Mouse (Mus musculus) MEL (cell line): Measurements from ENCODE around the gene Fam129a. TPM values are rescaled to one million over a fixed set of nuclear protein-coding genes. Genes with fewer than 3 reads are reported as not detected.

Source experiments
- DNase-seq: peaks from one replicate; pipeline ENCODE4 v3.0.0; 2011; ENCODE audit warnings: low read depth, low spot score
- H3K27ac ChIP-seq: 2 replicates; pipeline ENCODE4 v1.5.1; 2012; ENCODE audit warnings: low read depth, mild to moderate bottlenecking, control low read depth, low read length, moderate library complexity; ENCODE audit not compliant: control insufficient read depth
- H3K27me3 ChIP-seq, 2 experiments: fragments of 150-350 bp in 1 of 2; sonication (generic) in 1 of 2; 2 replicates each; pipeline ENCODE4 v1.6.1; 2012; ENCODE audit warnings: low read length in 2 of 2, mild to moderate bottlenecking in 2 of 2, improper control_type of control experiment in 1 of 2, moderate library complexity in 1 of 2; ENCODE audit not compliant: insufficient read depth in 2 of 2, control insufficient read depth in 1 of 2
- H3K36me3 ChIP-seq, 2 experiments: 2 replicates each; pipeline ENCODE4 v1.6.1; 2012 to 2014; ENCODE audit warnings: low read length in 2 of 2, improper control_type of control experiment in 1 of 2, inconsistent platforms in 1 of 2, mild to moderate bottlenecking in 1 of 2; ENCODE audit not compliant: insufficient read depth in 2 of 2, control insufficient read depth in 1 of 2
- H3K4me1 ChIP-seq, 2 experiments: fragments of 150-350 bp in 1 of 2; sonication (generic) in 1 of 2; 2 replicates each; pipeline ENCODE4 v1.6.1; 2012; ENCODE audit warnings: low read length in 2 of 2, improper control_type of control experiment in 1 of 2, mild to moderate bottlenecking in 1 of 2; ENCODE audit not compliant: insufficient read depth in 2 of 2, control insufficient read depth in 1 of 2
- H3K4me3 ChIP-seq, 2 experiments: fragments of 150-350 bp in 1 of 2; sonication (generic) in 1 of 2; 2 replicates each; pipeline ENCODE4 v1.5.1; 2012; ENCODE audit warnings: low read depth in 2 of 2, low read length in 2 of 2, mild to moderate bottlenecking in 2 of 2, moderate library complexity in 2 of 2, control low read depth in 1 of 2, improper control_type of control experiment in 1 of 2; ENCODE audit not compliant: control insufficient read depth in 1 of 2, insufficient read depth in 1 of 2
- H3K79me2 ChIP-seq: 2 replicates; pipeline ENCODE4 v1.6.1; 2012; ENCODE audit warnings: mild to moderate bottlenecking, low read length, moderate library complexity; ENCODE audit not compliant: control insufficient read depth, poor library complexity, insufficient read depth
- H3K9ac ChIP-seq: 2 replicates; pipeline ENCODE4 v1.6.1; 2012; ENCODE audit warnings: low read depth, mild to moderate bottlenecking, control low read depth, low read length, moderate library complexity; ENCODE audit not compliant: control insufficient read depth, poor library complexity, severe bottlenecking
- H3K9me3 ChIP-seq: fragments of 150-350 bp; sonication (generic); replicated peaks from 2 replicates; pipeline ENCODE4 v1.6.1; 2012; ENCODE audit warnings: mild to moderate bottlenecking, low read length, improper control_type of control experiment, moderate library complexity; ENCODE audit not compliant: insufficient read depth
- BHLHE40 ChIP-seq: IDR thresholded peaks from 2 replicates; pipeline ENCODE4 v1.6.1; 2012; ENCODE audit warnings: low read depth, mild to moderate bottlenecking, inconsistent platforms, low read length, improper control_type of control experiment, borderline replicate concordance
- CHD1 ChIP-seq: IDR thresholded peaks from 2 replicates; pipeline ENCODE4 v1.6.1; 2012; ENCODE audit warnings: low read depth, mild to moderate bottlenecking, inconsistent platforms, low read length, improper control_type of control experiment
- E2F4 ChIP-seq: IDR thresholded peaks from 2 replicates; pipeline ENCODE4 v1.6.1; 2011; ENCODE audit warnings: low read depth, low read length, improper control_type of control experiment, borderline replicate concordance
- EP300 ChIP-seq, 2 experiments: IDR thresholded peaks; 2 replicates each; pipeline ENCODE4 v1.6.1; 2011; ENCODE audit warnings: improper control_type of control experiment in 2 of 2, low read length in 2 of 2, low read depth in 1 of 2, mild to moderate bottlenecking in 1 of 2
- GABPA ChIP-seq: IDR thresholded peaks from 2 replicates; pipeline ENCODE4 v1.6.1; 2012; ENCODE audit warnings: low read depth, mild to moderate bottlenecking, inconsistent platforms, low read length, improper control_type of control experiment, moderate library complexity
- GATA1 ChIP-seq: IDR thresholded peaks from 2 replicates; pipeline ENCODE4 v1.6.1; 2011; ENCODE audit warnings: low read depth, low read length, improper control_type of control experiment
- JUND ChIP-seq: IDR thresholded peaks from 2 replicates; pipeline ENCODE4 v1.6.1; 2011; ENCODE audit warnings: low read depth, mild to moderate bottlenecking, improper control_type of control experiment, low read length
- MAFK ChIP-seq: IDR thresholded peaks from 2 replicates; pipeline ENCODE4 v1.6.1; 2011; ENCODE audit warnings: low read depth, mild to moderate bottlenecking, low read length, improper control_type of control experiment, borderline replicate concordance
- MAX ChIP-seq: IDR thresholded peaks from 2 replicates; pipeline ENCODE4 v1.6.1; 2011; ENCODE audit warnings: low read length, improper control_type of control experiment
- MXI1 ChIP-seq: IDR thresholded peaks from 2 replicates; pipeline ENCODE4 v1.6.1; 2011; ENCODE audit warnings: mild to moderate bottlenecking, low read depth, low read length, improper control_type of control experiment
- MYB ChIP-seq: IDR thresholded peaks from 2 replicates; pipeline ENCODE4 v1.6.1; 2011; ENCODE audit warnings: mild to moderate bottlenecking, low read depth, low read length, improper control_type of control experiment
- MYC ChIP-seq: IDR thresholded peaks from 2 replicates; pipeline ENCODE4 v1.6.1; 2011; ENCODE audit warnings: low read depth, mild to moderate bottlenecking, low read length, improper control_type of control experiment, moderate library complexity
- NELFE ChIP-seq: IDR thresholded peaks from 2 replicates; pipeline ENCODE4 v1.6.1; 2011; ENCODE audit warnings: low read depth, low read length, improper control_type of control experiment
- POLR2A ChIP-seq, 2 experiments: IDR thresholded peaks; 2 replicates each; pipeline ENCODE4 v1.6.1; 2011 to 2012; ENCODE audit warnings: low read length in 2 of 2, mild to moderate bottlenecking in 2 of 2, control low read depth in 1 of 2, improper control_type of control experiment in 1 of 2, low read depth in 1 of 2, moderate library complexity in 1 of 2; ENCODE audit not compliant: control insufficient read depth in 1 of 2, insufficient read depth in 1 of 2, poor library complexity in 1 of 2
- RCOR1 ChIP-seq: IDR thresholded peaks from 2 replicates; pipeline ENCODE4 v1.6.1; 2012; ENCODE audit warnings: low read depth, mild to moderate bottlenecking, inconsistent platforms, low read length, improper control_type of control experiment
- SMC3 ChIP-seq: IDR thresholded peaks from 2 replicates; pipeline ENCODE4 v1.6.1; 2011; ENCODE audit warnings: low read depth, low read length, improper control_type of control experiment
- TAL1 ChIP-seq: IDR thresholded peaks from 2 replicates; pipeline ENCODE4 v1.6.1; 2012; ENCODE audit warnings: mild to moderate bottlenecking, inconsistent platforms, low read length, moderate library complexity, mixed read lengths
- TCF12 ChIP-seq: IDR thresholded peaks from 2 replicates; pipeline ENCODE4 v1.6.1; 2014; ENCODE audit warnings: low read depth, mild to moderate bottlenecking, inconsistent platforms, low read length, improper control_type of control experiment, moderate library complexity
- UBTF ChIP-seq: IDR thresholded peaks from 2 replicates; pipeline ENCODE4 v1.6.1; 2012; ENCODE audit warnings: low read depth, mild to moderate bottlenecking, inconsistent platforms, low read length, improper control_type of control experiment, moderate library complexity, borderline replicate concordance; ENCODE audit not compliant: insufficient read depth
- USF2 ChIP-seq, 2 experiments: IDR thresholded peaks; 2 replicates each; pipeline ENCODE4 v1.6.1; 2011 to 2012; ENCODE audit warnings: improper control_type of control experiment in 2 of 2, low read length in 2 of 2, borderline replicate concordance in 1 of 2, inconsistent platforms in 1 of 2, low read depth in 1 of 2, mild to moderate bottlenecking in 1 of 2; ENCODE audit not compliant: insufficient read depth in 1 of 2
- ZKSCAN1 ChIP-seq: IDR thresholded peaks from 2 replicates; pipeline ENCODE4 v1.6.1; 2012; ENCODE audit warnings: low read depth, mild to moderate bottlenecking, inconsistent platforms, low read length, improper control_type of control experiment, moderate library complexity
- ZMIZ1 ChIP-seq: IDR thresholded peaks from 2 replicates; pipeline ENCODE4 v1.6.1; 2012; ENCODE audit warnings: low read depth, mild to moderate bottlenecking, inconsistent platforms, low read length, improper control_type of control experiment, moderate library complexity
- ZNF384 ChIP-seq: IDR thresholded peaks from 2 replicates; pipeline ENCODE4 v1.6.1; 2012; ENCODE audit warnings: low read depth, mild to moderate bottlenecking, inconsistent platforms, low read length, improper control_type of control experiment
- polyA plus RNA-seq, 2 experiments: library from polyadenylated mRNA; stranded (reverse) in 1 of 2; unstranded in 1 of 2; fragments of >175 nt in 1 of 2; fragments of >200 nt in 1 of 2; gene quantifications; 2 replicates each; pipeline versions ENCODE4 v1.2.1 to v1.2.4; 2012; ENCODE audit warnings: low replicate concordance in 2 of 2, low read depth in 1 of 2; ENCODE audit not compliant: insufficient read length in 2 of 2, insufficient read depth in 1 of 2, missing spikeins in 1 of 2
- total RNA-seq: library from RNA; depleted of rRNA; stranded (reverse); fragments of 300-350 nt; gene quantifications from 2 replicates; pipeline ENCODE4 v1.2.3, GENCODE M21; 2012

Gene Fam129a
- total and polyA plus RNA-seq, 3 experiments, result 3.1 to 67.5 (median 8.8) TPM

- TF ChIP-seq MAX, result no peak
- TF ChIP-seq EP300 (IDR thresholded peaks at IDR 0.05; ENCODE audit: low read depth in 1 of 2, low read length in 2 of 2), result no peak
- no peak for TF ChIP-seq POLR2A (IDR thresholded peaks at IDR 0.05; ENCODE audit: control insufficient read depth in 1 of 2, insufficient read depth in 1 of 2, low read depth in 1 of 2, low read length in 2 of 2, poor library complexity in 1 of 2)
- TF ChIP-seq ZNF384, result no peak
- no peak for TF ChIP-seq BHLHE40
- no peak for TF ChIP-seq ZMIZ1
- TF ChIP-seq CHD1, result no peak
- no peak for TF ChIP-seq NELFE
- TF ChIP-seq MYB, result no peak
- TF ChIP-seq RCOR1, result no peak
- no peak for TF ChIP-seq UBTF
- TF ChIP-seq TAL1, result no peak
- no peak for TF ChIP-seq MYC
- no peak for TF ChIP-seq SMC3
- no peak for TF ChIP-seq ZKSCAN1
- no peak for TF ChIP-seq GATA1
These were observed 7.6 kb upstream of the Fam129a start for GRCm38 (mm10) chr1:151563401-151563800.

GRCm38 (mm10) chr1:151563893-151564292 is 7.1 kb upstream of the Fam129a start:
- peaks cover 0 to 5% of the 10 kb centered on the region in 2 experiments; a peak in 2 of 4 replicates for H3K36me3 ChIP-seq
- H3K9ac ChIP-seq, result no peak overlapping the region
- H3K27ac ChIP-seq, result no peak overlapping the region
- no peaks in the 10 kb centered on the region for H3K9me3 ChIP-seq
- no peaks in the 10 kb centered on the region for H3K79me2 ChIP-seq
- H3K4me1 ChIP-seq, result peaks cover 0 to 2% of the 10 kb centered on the region in 2 experiments; a peak in 1 of 4 replicates
- TF ChIP-seq UBTF (no peak), POLR2A (IDR thresholded peaks at IDR 0.05; ENCODE audit: control insufficient read depth in 1 of 2, insufficient read depth in 1 of 2, low read depth in 1 of 2, low read length in 2 of 2, poor library complexity in 1 of 2) (no peak), TCF12 (no peak), MAFK (no peak), MXI1 (no peak), E2F4 (no peak), MYC (no peak), JUND (no peak), USF2 (IDR thresholded peaks at IDR 0.05; ENCODE audit: borderline replicate concordance in 1 of 2, insufficient read depth in 1 of 2, low read depth in 1 of 2, low read length in 2 of 2) (no peak), RCOR1 (no peak), TAL1 (no peak), GABPA (no peak), NELFE (no peak), ZNF384 (no peak)
- DNase-seq, result no peak
- 0 out of 4 replicates have a peak overlapping the region, but pooled peaks of 1 of the 2 experiments have one; percentile 21 for H3K4me3 ChIP-seq
- H3K27me3 ChIP-seq, result no peaks in the 10 kb centered on the region

More at GRCm38 (mm10) chr1:151563401-151563800, 7.6 kb upstream of the Fam129a start:
- peak; percentile 52 for DNase-seq
- no peak overlapping the region for H3K9ac ChIP-seq
- H3K9me3 ChIP-seq, result no peaks in the 10 kb centered on the region
- no peaks in the 10 kb centered on the region for H3K79me2 ChIP-seq
- peaks cover 0 to 2% of the 10 kb centered on the region in 2 experiments; a peak in 1 of 4 replicates for H3K4me1 ChIP-seq
- peaks cover 0 to 5% of the 10 kb centered on the region in 2 experiments; a peak in 2 of 4 replicates for H3K36me3 ChIP-seq
- H3K27me3 ChIP-seq, result no peaks in the 10 kb centered on the region
- H3K27ac ChIP-seq, result no peak overlapping the region
- H3K4me3 ChIP-seq, result peak overlapping the region in 1 of 2 experiments; percentile 21; a peak in 1 of 4 replicates
